Mouse (Mus musculus): ENCODE results near the gene Rnase1. TPM values are rescaled to one million over a fixed set of nuclear protein-coding genes. Genes with fewer than 3 reads are reported as not detected.

Rnase1 gene
- polyA plus RNA-seq (2012): not detected in 2 replicates

DNA sequence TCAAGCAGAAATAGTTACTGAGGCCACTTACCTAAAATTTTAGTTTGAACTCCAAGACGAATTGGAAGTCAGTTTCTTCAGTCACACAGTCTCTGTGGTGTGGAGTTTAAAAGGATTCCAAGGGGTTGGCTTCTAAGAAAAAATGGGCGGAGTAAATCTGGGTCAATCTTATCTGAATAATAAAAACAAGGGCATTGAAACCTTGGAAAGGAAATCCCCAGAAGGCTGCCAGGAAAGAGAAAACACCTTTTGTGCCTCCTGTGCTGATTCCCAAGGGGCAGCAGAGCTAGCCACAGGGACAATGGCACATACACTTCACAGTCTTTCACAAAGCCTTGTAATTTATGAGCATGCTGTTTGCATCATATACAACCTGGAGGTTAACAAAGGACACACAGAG lies at the start of gene Rnase1:
Gene Rnase1, minus strand, starts transcription at position 101 of the 400 bp plus-strand sequence.

DNA sequence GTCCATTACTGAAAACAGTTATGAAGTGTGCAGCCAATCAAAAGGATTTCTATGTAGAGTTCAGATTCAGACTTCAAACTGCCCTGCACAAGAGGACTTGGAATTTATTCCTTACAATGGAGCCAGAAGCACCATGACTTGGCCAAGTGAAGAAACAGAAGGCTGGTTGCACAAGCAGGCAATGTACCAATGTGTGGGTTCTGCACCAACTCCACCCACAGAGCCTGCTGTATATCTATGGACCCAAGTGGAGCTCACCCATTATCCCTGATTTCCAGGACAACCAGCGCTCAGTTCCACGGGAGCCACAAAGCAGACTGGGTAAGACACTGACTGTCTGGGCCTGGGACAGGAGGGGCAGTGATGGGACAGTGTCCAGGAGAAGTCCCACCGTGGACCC lies 15.4 kb upstream of the Rnase1 start, which contains the start of gene Rnase2b:
Gene Rnase2b, plus strand, starts transcription at position 285 of the 400 bp plus-strand sequence.

DNA sequence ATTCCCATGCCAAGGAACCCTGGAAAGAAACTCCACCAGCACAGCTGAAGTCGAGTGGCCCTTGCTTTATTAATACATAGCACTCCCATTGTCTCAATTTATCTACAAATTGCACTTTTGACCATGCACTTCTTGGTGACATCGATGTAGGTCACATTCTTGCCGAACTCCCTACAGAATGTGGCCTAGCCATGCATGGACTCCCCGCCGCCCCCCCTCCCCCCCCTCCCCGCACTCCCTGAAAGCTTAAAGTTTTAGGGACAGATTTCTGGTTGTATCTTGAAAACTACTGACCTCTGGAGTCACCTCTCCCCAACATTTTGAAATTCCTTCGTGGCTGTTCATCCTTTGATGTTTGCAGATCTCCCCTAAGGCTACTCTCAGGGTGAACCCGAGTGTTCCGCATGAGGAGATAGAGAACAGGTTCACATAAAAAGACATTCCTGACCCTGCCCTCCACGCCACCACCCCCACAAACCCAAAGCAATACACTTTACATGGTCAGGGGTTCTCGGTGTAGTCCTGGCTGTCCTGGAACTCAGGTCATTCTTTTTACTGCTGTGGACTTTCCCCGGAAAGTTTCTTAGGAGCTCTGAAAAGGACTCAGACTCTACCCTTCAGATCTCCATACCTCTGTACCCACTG lies 32.5 kb downstream of the Rnase1 start, which contains the start of gene Eddm3b:
Gene Eddm3b, plus strand, starts transcription at position 511 of the 645 bp plus-strand sequence.

Other genes starting within 250 kb of the Rnase1 start
- 0.05 and 0.17 TPM in 2 replicates for gene Klhl33, start 249.3 kb downstream of the Rnase1 start, polyA plus RNA-seq (2012)
- 62.9 and 65.3 TPM in 2 replicates for gene Osgep, start 221.9 kb downstream of the Rnase1 start, polyA plus RNA-seq (2012)
- gene Apex1, start 221.8 kb downstream of the Rnase1 start, polyA plus RNA-seq (2012): 152 and 183 TPM in 2 replicates
- 97.7 and 140 TPM in 2 replicates for gene Pip4p1, start 215.9 kb downstream of the Rnase1 start, polyA plus RNA-seq (2012)
- gene Pnp, start 215.7 kb downstream of the Rnase1 start, polyA plus RNA-seq (2012): 4.1 and 6.2 TPM in 2 replicates
- 3.0 and 6.9 TPM in 2 replicates for gene Gm49342, start 202.3 kb downstream of the Rnase1 start, polyA plus RNA-seq (2012)
- 0.09 and 0.71 TPM in 2 replicates for gene Pnp2, start 190.8 kb downstream of the Rnase1 start, polyA plus RNA-seq (2012)
- gene Rnase10, start 139.0 kb downstream of the Rnase1 start, polyA plus RNA-seq (2012): 0.11 TPM in 1 of 2 replicates, not detected in the other
- not detected in 2 replicates for gene Rnase9, start 104.9 kb downstream of the Rnase1 start, polyA plus RNA-seq (2012)
- not detected in 2 replicates for gene Rnase11, start 96.6 kb downstream of the Rnase1 start, polyA plus RNA-seq (2012)
- 0.18 TPM in 1 of 2 replicates, not detected in the other for gene Rnase12, start 89.1 kb downstream of the Rnase1 start, polyA plus RNA-seq (2012)
- gene Olfr750, start 72.3 kb downstream of the Rnase1 start, polyA plus RNA-seq (2012): not detected in 2 replicates
- 0.25 and 0.35 TPM in 2 replicates for gene Rnase4, start 55.7 kb downstream of the Rnase1 start, polyA plus RNA-seq (2012)
- gene Ang, start 55.6 kb downstream of the Rnase1 start, polyA plus RNA-seq (2012): 0.15 TPM in 1 of 2 replicates, not detected in the other
- not detected in 2 replicates for gene Eddm3b, start 32.4 kb downstream of the Rnase1 start, polyA plus RNA-seq (2012)
- 1.7 TPM in 2 replicates for gene Rnase6, start 22.9 kb downstream of the Rnase1 start, polyA plus RNA-seq (2012)
- not detected in 2 replicates for gene Rnase2b, start 15.5 kb upstream of the Rnase1 start, polyA plus RNA-seq (2012)
- not detected in 2 replicates for gene Ang2, start 52.4 kb upstream of the Rnase1 start, polyA plus RNA-seq (2012)
- gene Ear14, start 56.6 kb upstream of the Rnase1 start, polyA plus RNA-seq (2012): not detected in 2 replicates
- not detected in 2 replicates for gene Rnase2a, start 109.3 kb upstream of the Rnase1 start, polyA plus RNA-seq (2012)
- not detected in 2 replicates for gene Gm7247, start 215.0 kb upstream of the Rnase1 start, polyA plus RNA-seq (2012)

Data from megakaryocyte-erythroid progenitor cell, adult 5 weeks (primary cell).